Mouse (Mus musculus): ENCODE data around the gene Htra1. TPM values are rescaled to one million over a fixed set of nuclear protein-coding genes. Genes with fewer than 3 reads are reported as not detected.

The Htra1 gene
- polyA plus RNA-seq, 1 experiment from 2014 or later: 2.1 TPM

DNA sequence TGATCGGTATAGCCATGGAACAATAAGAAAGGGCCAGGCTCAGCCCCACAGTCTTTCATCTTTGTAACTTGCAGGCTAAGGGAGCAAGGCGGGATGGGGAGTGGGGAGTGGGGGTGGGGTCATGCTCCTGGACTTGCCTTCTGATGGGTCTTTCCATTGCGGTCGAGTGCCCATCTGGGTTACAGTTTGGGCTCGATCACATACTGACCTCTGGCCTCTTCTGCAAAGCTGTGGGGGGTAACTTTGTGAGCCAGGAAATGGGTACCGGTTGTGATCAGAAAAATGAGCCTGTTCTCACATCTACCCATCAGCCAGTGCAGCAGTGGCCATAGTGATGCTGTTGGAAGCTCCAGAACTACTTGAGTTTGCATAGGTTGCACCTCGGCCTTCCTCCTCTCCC, 22.6 kb downstream of the Htra1 start:
- Histone ChIP-seq H3K27ac (replicated peaks) (no peak overlapping the region), H3K36me3 (no peaks in the 10 kb centered on the region), H3K27me3 (ENCODE audit: low read depth, poor library complexity, severe bottlenecking) (no peaks in the 10 kb centered on the region), H3K9me3 (replicated peaks) (no peaks in the 10 kb centered on the region; the same call in 1 of the 2 replicates), H3K4me3 (no peak overlapping the region), H3K4me1 (peaks cover 5% of the 10 kb centered on the region; the same call in 1 of the 2 replicates)
- WGBS: 68% methylated on average over 7 of the region's 7 CpGs
- no peak for DNase-seq (ENCODE audit: low spot score)

GRCm38 (mm10) chr7:130959868-130960267, 24.0 kb downstream of the Htra1 start:
- H3K9me3 ChIP-seq (replicated peaks): no peaks in the 10 kb centered on the region; the same call in 1 of the 2 replicates
- no peak overlapping the region for H3K4me3 ChIP-seq
- no peaks in the 10 kb centered on the region for H3K27me3 ChIP-seq (ENCODE audit: low read depth, poor library complexity, severe bottlenecking)
- H3K27ac ChIP-seq (replicated peaks): no peak overlapping the region
- H3K4me1 ChIP-seq: peaks cover 5% of the 10 kb centered on the region; the same call in 1 of the 2 replicates
- DNase-seq (ENCODE audit: low spot score): no peak
- H3K36me3 ChIP-seq: no peaks in the 10 kb centered on the region
- WGBS: 58% methylated on average over 7 of the region's 7 CpGs

DNA sequence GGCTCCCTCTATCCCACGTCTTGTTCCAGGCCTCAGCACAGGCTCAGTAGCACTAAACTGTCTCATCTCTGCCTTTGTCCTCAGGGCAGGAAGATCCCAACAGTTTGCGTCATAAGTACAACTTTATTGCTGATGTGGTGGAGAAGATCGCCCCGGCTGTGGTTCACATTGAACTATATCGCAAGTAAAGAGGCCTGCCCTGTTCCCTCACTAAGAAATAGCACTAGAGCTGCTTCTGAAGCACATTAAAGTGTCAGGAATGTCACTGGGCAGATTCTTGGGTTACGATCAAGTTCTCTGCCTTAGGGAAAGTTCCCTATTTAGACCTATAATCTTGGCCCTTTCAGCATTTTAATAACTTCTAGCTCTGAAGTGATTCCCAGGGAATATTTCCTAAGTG, 25.5 kb downstream of the Htra1 start:
- no peaks in the 10 kb centered on the region for H3K9me3 ChIP-seq (replicated peaks)
- no peak overlapping the region for H3K27ac ChIP-seq (replicated peaks)
- H3K4me1 ChIP-seq: peaks cover 18% of the 10 kb centered on the region
- H3K27me3 ChIP-seq (ENCODE audit: low read depth, poor library complexity, severe bottlenecking): no peaks in the 10 kb centered on the region
- no peaks in the 10 kb centered on the region for H3K36me3 ChIP-seq
- no peak overlapping the region for H3K4me3 ChIP-seq
- 94% methylated on average over 6 of the region's 6 CpGs for WGBS
- DNase-seq (ENCODE audit: low spot score): no peak

GRCm38 (mm10) chr7:130964686-130965085, 28.8 kb downstream of the Htra1 start:
- Histone ChIP-seq H3K4me3 (no peak overlapping the region), H3K4me1 (peaks cover 17% of the 10 kb centered on the region), H3K27me3 (ENCODE audit: low read depth, poor library complexity, severe bottlenecking) (no peaks in the 10 kb centered on the region), H3K9me3 (replicated peaks) (no peaks in the 10 kb centered on the region), H3K27ac (replicated peaks) (no peak overlapping the region), H3K36me3 (no peaks in the 10 kb centered on the region)
- 81% methylated on average over 5 of the region's 5 CpGs for WGBS
- DNase-seq (ENCODE audit: low spot score): no peak

GRCm38 (mm10) chr7:130965396-130965795, 29.5 kb downstream of the Htra1 start:
- whole genome bisulfite sequencing: 91% methylated on average over 4 of the region's 4 CpGs
- no peak for DNase-seq (ENCODE audit: low spot score)
- no peaks in the 10 kb centered on the region for H3K9me3 ChIP-seq (replicated peaks)
- H3K27ac ChIP-seq (replicated peaks): no peak overlapping the region; the same call in 1 of the 2 replicates
- H3K36me3 ChIP-seq: no peaks in the 10 kb centered on the region
- no peak overlapping the region for H3K4me3 ChIP-seq
- no peaks in the 10 kb centered on the region for H3K27me3 ChIP-seq (ENCODE audit: low read depth, poor library complexity, severe bottlenecking)
- peaks cover 17% of the 10 kb centered on the region for H3K4me1 ChIP-seq

- H3K27ac ChIP-seq (replicated peaks): peak overlapping the region; percentile 59; the same call in 1 of the 2 replicates
These were observed 30.0 kb downstream of the Htra1 start for GRCm38 (mm10) chr7:130965909-130966365.

GRCm38 (mm10) chr7:130966451-130966850, 30.5 kb downstream of the Htra1 start:
- H3K9me3 ChIP-seq (replicated peaks): no peaks in the 10 kb centered on the region
- H3K4me1 ChIP-seq: peaks cover 17% of the 10 kb centered on the region
- H3K36me3 ChIP-seq: no peaks in the 10 kb centered on the region
- no peak overlapping the region for H3K4me3 ChIP-seq
- no peaks in the 10 kb centered on the region for H3K27me3 ChIP-seq (ENCODE audit: low read depth, poor library complexity, severe bottlenecking)
- 77% methylated on average over 5 of the region's 5 CpGs for WGBS
- DNase-seq (ENCODE audit: low spot score): no peak
- H3K27ac ChIP-seq (replicated peaks): no peak overlapping the region

More at GRCm38 (mm10) chr7:130965909-130966365, 30.0 kb downstream of the Htra1 start:
- Histone ChIP-seq H3K9me3 (replicated peaks) (no peaks in the 10 kb centered on the region), H3K4me1 (peaks cover 17% of the 10 kb centered on the region), H3K36me3 (no peaks in the 10 kb centered on the region), H3K27me3 (ENCODE audit: low read depth, poor library complexity, severe bottlenecking) (no peaks in the 10 kb centered on the region), H3K4me3 (no peak overlapping the region)
- WGBS: 65% methylated on average over 4 of the region's 4 CpGs
- DNase-seq (ENCODE audit: low spot score): peak; percentile 27

GRCm38 (mm10) chr7:130966876-130967275, 31.0 kb downstream of the Htra1 start:
- H3K27me3 ChIP-seq (ENCODE audit: low read depth, poor library complexity, severe bottlenecking): no peaks in the 10 kb centered on the region
- H3K4me1 ChIP-seq: peaks cover 17% of the 10 kb centered on the region
- H3K36me3 ChIP-seq: no peaks in the 10 kb centered on the region
- H3K27ac ChIP-seq (replicated peaks): no peak overlapping the region
- no peak for DNase-seq (ENCODE audit: low spot score)
- 78% methylated on average over 6 of the region's 6 CpGs for WGBS
- no peak overlapping the region for H3K4me3 ChIP-seq
- H3K9me3 ChIP-seq (replicated peaks): no peaks in the 10 kb centered on the region

DNA sequence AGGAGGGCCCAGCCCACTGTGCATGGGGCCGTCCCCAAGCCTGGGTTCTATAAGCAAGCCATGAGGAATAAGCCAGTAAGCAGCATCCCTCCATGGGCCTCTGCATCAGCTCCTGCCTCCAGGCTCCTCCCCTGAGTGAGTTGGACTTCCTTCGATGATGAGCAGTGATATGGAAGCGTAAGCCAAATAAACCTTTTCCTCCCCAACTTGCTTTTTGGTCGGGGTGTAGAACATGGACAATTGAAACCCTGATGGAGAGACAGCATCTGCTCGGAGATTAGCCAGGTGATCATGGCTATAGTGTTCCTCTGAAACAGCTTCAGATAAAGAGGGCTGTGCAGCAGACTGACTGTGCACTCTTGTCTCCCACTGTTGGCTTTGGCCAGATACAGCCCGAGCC, 32.0 kb downstream of the Htra1 start:
- 94% methylated on average over 6 of the region's 6 CpGs for WGBS
- Histone ChIP-seq H3K27me3 (ENCODE audit: low read depth, poor library complexity, severe bottlenecking) (no peaks in the 10 kb centered on the region), H3K36me3 (no peaks in the 10 kb centered on the region), H3K4me1 (peaks cover 17% of the 10 kb centered on the region), H3K4me3 (no peak overlapping the region), H3K27ac (replicated peaks) (no peak overlapping the region), H3K9me3 (replicated peaks) (no peaks in the 10 kb centered on the region)
- DNase-seq (ENCODE audit: low spot score): no peak

DNA sequence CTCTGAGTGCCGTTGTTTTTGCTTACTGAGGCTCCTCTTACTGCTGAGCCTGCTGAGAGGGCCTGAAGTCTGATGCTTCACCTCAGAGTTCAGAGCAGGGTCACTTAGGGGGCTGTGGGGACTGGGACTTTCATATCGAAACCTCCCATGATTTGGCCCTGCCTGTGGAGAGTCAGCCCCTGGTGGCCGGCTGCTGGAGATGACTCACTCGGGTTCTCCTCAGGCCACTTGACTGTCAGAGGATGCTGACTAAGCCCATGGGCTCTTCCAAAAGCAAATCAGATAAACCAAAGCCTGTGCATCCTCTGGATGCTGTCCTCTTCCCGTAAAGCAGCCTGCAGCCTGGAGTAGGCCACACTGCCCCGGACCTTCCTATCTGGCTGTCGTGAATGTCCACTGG, 32.6 kb downstream of the Htra1 start:
- 77% methylated on average over 7 of the region's 7 CpGs for WGBS
- peaks cover 17% of the 10 kb centered on the region for H3K4me1 ChIP-seq
- DNase-seq (ENCODE audit: low spot score): no peak
- no peaks in the 10 kb centered on the region for H3K36me3 ChIP-seq
- H3K27me3 ChIP-seq (ENCODE audit: low read depth, poor library complexity, severe bottlenecking): no peaks in the 10 kb centered on the region
- H3K9me3 ChIP-seq (replicated peaks): no peaks in the 10 kb centered on the region
- H3K4me3 ChIP-seq: no peak overlapping the region
- peak overlapping the region; percentile 1; the same call in 1 of the 2 replicates for H3K27ac ChIP-seq (replicated peaks)

GRCm38 (mm10) chr7:130969076-130969475, 33.2 kb downstream of the Htra1 start:
- Histone ChIP-seq H3K9me3 (replicated peaks) (no peaks in the 10 kb centered on the region), H3K27ac (replicated peaks) (no peak overlapping the region), H3K27me3 (ENCODE audit: low read depth, poor library complexity, severe bottlenecking) (no peaks in the 10 kb centered on the region), H3K4me3 (no peak overlapping the region), H3K4me1 (peaks cover 17% of the 10 kb centered on the region), H3K36me3 (no peaks in the 10 kb centered on the region)
- DNase-seq (ENCODE audit: low spot score): no peak
- WGBS: 89% methylated on average over 5 of the region's 5 CpGs

GRCm38 (mm10) chr7:130969507-130969906, 33.6 kb downstream of the Htra1 start:
- WGBS: 71% methylated on average over 3 of the region's 3 CpGs
- DNase-seq (ENCODE audit: low spot score): no peak
- Histone ChIP-seq H3K4me3 (no peak overlapping the region), H3K36me3 (no peaks in the 10 kb centered on the region), H3K9me3 (replicated peaks) (no peaks in the 10 kb centered on the region), H3K27ac (replicated peaks) (no peak overlapping the region), H3K27me3 (ENCODE audit: low read depth, poor library complexity, severe bottlenecking) (no peaks in the 10 kb centered on the region), H3K4me1 (peaks cover 17% of the 10 kb centered on the region)

DNA sequence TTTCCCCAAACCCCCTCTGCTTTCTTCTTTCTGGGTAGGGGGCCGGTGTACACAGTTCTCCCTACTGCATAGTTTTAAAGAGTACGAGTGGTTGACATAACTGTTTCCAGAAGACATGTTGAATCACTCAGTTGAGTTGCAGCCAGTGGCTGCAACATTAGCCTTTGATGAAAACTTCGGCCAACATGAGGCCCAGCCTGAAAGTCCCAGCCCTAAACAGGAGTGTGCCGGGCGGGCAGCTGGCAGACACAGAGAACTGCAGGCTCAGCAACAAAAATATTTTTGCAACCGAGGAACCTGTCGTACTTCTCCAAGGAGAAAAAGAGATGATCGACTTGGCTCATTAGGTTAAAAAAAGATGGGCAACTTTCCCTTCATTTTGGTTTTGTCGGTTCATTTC, 36.9 kb downstream of the Htra1 start:
- no peaks in the 10 kb centered on the region for H3K36me3 ChIP-seq
- DNase-seq (ENCODE audit: low spot score): no peak
- WGBS: 86% methylated on average over 9 of the region's 9 CpGs
- no peaks in the 10 kb centered on the region for H3K27me3 ChIP-seq (ENCODE audit: low read depth, poor library complexity, severe bottlenecking)
- no peak overlapping the region for H3K27ac ChIP-seq (replicated peaks)
- no peak overlapping the region for H3K4me3 ChIP-seq
- no peaks in the 10 kb centered on the region for H3K9me3 ChIP-seq (replicated peaks)
- peaks cover 15% of the 10 kb centered on the region for H3K4me1 ChIP-seq

Measured in midbrain, embryonic 10.5 days (tissue).